Mouse (Mus musculus) cerebellum, adult (tissue): ENCODE measurements around the gene Gm3854.

Experiments
- ATAC-seq: cut with Nextera tagmentation; 2 replicates; pipeline ENCODE4 v1.9.2; 2017; ENCODE audit warnings: mild to moderate bottlenecking, moderate library complexity, mixed read lengths; ENCODE audit not compliant: insufficient number of reproducible peaks, low FRiP score, low TSS enrichment

Gm3854 gene

DNA sequence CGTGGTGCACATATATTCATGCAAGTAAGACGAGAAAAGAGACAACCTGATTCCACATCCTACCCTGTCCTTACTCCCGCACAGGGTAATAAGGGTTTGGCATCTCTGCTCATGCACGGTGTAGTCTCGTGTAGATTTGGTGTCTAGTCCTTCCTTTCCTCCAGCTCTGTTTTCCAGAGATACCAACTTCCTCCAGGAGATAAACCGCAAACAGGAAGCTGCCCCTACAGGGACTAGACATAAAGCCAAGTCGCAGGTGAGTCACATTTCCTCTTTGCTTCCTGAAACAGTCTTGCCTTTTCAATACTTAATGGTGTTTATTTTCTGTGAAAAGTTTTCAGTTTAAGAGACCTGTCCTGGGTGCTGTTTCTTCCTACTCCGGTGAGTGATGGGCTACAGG, 40.5 kb downstream of the Gm3854 start:
- no peak for ATAC-seq

DNA sequence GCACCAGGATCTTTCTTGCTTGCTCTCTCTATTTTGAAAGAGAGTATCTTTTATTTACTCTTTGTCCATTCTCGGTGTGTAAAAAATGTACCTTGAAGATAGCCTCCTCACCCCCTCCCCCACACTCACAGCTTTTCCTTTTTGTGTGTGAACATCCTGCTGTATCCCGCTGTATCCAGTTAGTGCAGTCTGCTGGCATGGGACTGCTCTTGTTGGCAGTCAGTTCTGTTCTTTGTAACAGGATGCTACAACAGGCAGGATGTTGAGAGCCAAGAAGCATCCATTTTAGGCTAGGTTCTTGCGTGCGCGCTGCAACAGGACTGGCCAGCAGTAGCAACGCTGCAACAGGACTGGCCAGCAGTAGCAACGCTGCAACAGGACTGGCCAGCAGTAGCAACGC, 43.4 kb downstream of the Gm3854 start:
- ATAC-seq, result no peak

DNA sequence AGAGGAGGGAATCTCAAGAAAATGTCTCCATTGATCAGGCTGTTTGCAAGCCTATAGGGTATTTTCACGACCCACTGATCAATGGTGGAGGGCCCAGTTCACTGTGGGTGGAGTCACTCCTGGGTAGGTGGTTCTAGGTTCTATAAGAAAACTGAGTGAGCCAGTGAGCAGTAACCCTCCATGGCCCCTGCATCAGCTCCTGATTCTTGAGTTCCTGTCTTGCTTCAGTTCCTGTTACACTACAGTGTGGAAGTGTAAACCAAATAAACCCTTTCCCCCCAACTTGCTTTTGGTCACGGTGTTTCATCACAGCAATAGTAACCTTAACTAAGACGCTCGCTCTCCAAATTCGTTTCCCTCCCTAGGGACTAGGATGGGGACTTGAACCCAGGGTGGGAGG, 45.4 kb downstream of the Gm3854 start:
- no peak for ATAC-seq

DNA sequence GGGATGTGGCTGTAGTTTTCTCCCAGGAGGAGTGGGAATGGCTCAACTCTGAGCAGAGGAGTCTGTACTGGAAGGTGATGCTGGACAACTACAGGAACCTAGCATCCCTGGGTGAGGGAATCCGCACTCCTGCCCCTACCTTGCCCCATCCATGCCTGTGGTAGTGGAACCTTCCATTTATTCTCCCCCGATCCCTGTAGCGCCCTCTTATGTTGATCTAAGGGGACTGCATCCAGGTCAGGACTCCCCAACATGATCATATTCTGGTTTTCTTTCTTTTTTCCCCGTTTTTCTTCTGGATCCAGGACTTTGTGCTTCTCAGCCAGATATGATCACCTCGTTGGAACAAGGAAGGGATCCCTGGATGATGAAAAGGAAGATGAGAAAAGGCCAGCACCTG, 45.9 kb downstream of the Gm3854 start:
- no peak for ATAC-seq

- ATAC-seq, result peak; percentile 97
Measured at GRCm38 (mm10) chr7:6397996-6398975, 54.7 kb downstream of the Gm3854 start, which contains the start of gene Smim17. Gene Smim17 (plus strand): TSS chr7:6398715.
